Mouse (Mus musculus) layer of hippocampus, adult 11-12 months (tissue): ENCODE results near the gene Dip2a.

Source experiments
- DNase-seq: peaks from one replicate; pipeline ENCODE4 v3.0.0; 2022; ENCODE audit warnings: low spot score

Dip2a gene

DNA sequence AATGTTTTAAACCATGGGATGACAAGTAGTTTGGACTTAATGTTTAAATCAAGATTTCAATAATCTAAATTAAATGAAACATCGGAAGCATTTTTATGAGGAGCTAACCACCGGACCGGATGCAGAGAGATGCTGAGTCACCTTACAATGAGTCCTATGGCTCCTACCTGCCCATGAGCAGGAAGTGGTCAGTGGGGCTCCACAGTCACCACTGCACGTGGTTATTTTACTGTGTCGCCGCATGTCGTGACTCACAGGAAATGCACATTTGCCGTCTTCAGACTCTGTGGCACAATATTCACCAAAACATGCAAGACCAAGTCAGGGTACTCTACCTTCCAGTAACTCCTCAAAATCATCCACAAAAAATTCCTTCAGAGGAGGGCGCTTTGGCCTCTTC lies 38.4 kb downstream of the Dip2a start:
- DNase-seq, result no peak

GRCm38 (mm10) chr10:76300133-76300532 lies 45.0 kb downstream of the Dip2a start:
- no peak for DNase-seq

- DNase-seq, result no peak
These were observed 51.9 kb downstream of the Dip2a start for GRCm38 (mm10) chr10:76293222-76293621.

GRCm38 (mm10) chr10:76289936-76290671 lies 55.0 kb downstream of the Dip2a start:
- no peak for DNase-seq

DNA sequence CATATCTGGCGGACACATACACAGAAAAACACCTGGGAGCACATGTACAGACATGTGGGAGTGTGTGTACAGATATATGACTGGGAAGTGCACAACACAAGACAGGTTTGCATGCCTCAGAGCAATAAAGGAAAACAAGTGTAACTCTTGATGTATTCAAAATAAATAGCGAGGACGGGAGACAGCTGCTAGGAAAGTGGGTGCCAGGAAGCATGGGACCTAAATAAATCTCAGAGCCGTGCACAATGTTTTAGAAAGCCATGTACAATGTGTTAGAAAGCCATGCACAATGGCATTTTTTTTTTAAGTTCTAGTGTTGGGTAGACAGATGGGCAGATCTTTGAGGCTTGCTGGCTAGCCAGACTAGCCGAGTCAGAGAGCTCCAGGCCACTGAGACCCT lies 56.0 kb downstream of the Dip2a start:
- DNase-seq, result no peak

- DNase-seq, result no peak
These were observed 56.7 kb downstream of the Dip2a start for GRCm38 (mm10) chr10:76288268-76288993.

- DNase-seq, result no peak
These were observed 66.5 kb downstream of the Dip2a start for GRCm38 (mm10) chr10:76278541-76279097.

GRCm38 (mm10) chr10:76275256-76275655 lies 69.8 kb downstream of the Dip2a start:
- no peak for DNase-seq

GRCm38 (mm10) chr10:76271238-76271637 lies 73.9 kb downstream of the Dip2a start:
- DNase-seq, result no peak

GRCm38 (mm10) chr10:76262431-76262830 lies 82.7 kb downstream of the Dip2a start:
- no peak for DNase-seq

- DNase-seq, result no peak
These were observed 83.6 kb downstream of the Dip2a start for GRCm38 (mm10) chr10:76261447-76261846.

DNA sequence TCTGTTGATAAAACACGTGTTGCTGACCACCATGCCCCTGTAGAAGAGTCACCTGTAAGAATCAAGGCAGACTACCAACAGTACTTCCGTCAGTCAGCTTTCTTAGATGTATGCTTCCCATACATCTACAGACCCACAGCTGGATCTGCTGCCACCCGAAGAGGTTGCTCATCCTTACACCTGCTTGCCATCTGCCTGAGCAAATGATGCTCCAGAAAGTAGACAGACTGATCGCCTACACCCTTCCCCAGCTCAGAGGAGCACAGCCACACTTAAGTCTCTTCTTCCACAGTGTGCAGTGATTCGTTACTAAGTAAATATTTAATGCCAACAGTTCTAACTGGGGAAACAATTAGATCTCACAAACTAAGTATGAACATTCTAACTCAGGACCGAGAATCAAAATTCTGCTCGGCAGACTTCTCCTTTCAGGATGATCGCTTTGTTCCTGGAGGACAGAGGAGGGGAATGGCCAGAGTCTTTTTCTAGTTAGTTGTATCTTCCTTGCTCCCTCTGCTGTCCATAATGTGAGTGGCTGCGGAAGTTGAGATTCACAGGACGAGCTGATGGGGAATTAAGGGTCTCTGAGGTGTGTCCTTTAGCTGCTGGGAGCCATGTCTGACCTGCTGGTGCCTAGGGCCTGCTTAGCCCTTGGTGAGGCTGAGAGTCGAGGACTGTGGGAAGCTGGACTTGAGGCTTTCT lies 84.6 kb downstream of the Dip2a start:
- peak; percentile 48 for DNase-seq

GRCm38 (mm10) chr10:76259566-76260232 lies 85.4 kb downstream of the Dip2a start:
- no peak for DNase-seq

GRCm38 (mm10) chr10:76257719-76258390 lies 87.2 kb downstream of the Dip2a start:
- peak; percentile 64 for DNase-seq

- no peak for DNase-seq
These were observed 87.9 kb downstream of the Dip2a start for GRCm38 (mm10) chr10:76257231-76257630.

GRCm38 (mm10) chr10:76255617-76256016 lies 89.5 kb downstream of the Dip2a start:
- no peak for DNase-seq

DNA sequence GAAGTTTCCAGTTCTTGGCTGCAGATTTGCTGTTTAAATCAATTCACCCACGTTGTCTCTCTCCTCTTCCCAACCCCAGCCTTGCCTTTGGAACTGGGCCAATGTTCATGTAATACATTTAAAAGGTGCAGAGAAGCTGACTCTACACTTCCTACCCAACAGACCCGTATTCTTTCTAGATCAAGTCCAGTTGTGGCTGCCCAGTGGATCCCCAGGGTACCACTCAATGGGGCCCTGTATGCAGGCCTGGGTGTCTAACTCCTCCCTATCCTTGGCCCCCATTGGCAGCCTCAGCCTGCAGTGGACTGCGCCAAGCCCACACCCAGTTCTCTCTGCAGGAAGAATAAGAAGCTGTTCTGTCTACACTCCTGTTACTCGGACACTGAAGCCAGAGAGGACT lies 91.6 kb downstream of the Dip2a start, which contains the start of gene S100b:
Gene S100b (plus strand): TSS at position 318 of the 400 bp plus-strand sequence.
- DNase-seq, result no peak

- DNase-seq, result no peak
These were observed 92.0 kb downstream of the Dip2a start for GRCm38 (mm10) chr10:76253079-76253478.

GRCm38 (mm10) chr10:76250870-76251269 lies 94.2 kb downstream of the Dip2a start:
- no peak for DNase-seq

GRCm38 (mm10) chr10:76248647-76248968 lies 96.5 kb downstream of the Dip2a start:
- DNase-seq, result no peak

GRCm38 (mm10) chr10:76247960-76248646 lies 97.0 kb downstream of the Dip2a start:
- DNase-seq, result no peak
